Comparison of ENCODE assay signal across 17 mouse cellular contexts in genomic region chr2:172674641-172675040, GRCm38 (mm10).
"Had no signal": no experiment of that assay in that cellular context is flagged by ENCODE, and none has a peak within 500 bp of the region (broad histone marks: within the 10 kb centered on the region; RNA-seq: fewer than 3 reads in every experiment).

No protein-coding gene starts in this region.

- H3K4me2 ChIP-seq: liver, embryonic 15.5 days; lung, embryonic 14.5 days; midbrain, embryonic 11.5 days; midbrain, embryonic 13.5 days; midbrain, embryonic 15.5 days; neural tube, embryonic 13.5 days; neural tube, embryonic 15.5 days had no signal

- DNase-seq: liver, postnatal 0 days; lung, embryonic 14.5 days; lung, postnatal 10 days; lung, postnatal 4 days; right cerebral cortex, postnatal 14 days; right cerebral cortex, postnatal 4 days; spleen, adult 18-20 months; thymus, adult 18-20 months; thymus, postnatal 14 days; thymus, postnatal 36 days had no signal

- H3K27me3 ChIP-seq: liver, embryonic 15.5 days; megakaryocyte, embryonic 14.5 days; midbrain, embryonic 13.5 days; midbrain, embryonic 15.5 days; neural tube, embryonic 13.5 days; neural tube, embryonic 15.5 days had no signal

- H3K4me1 ChIP-seq: liver, embryonic 15.5 days; megakaryocyte, embryonic 14.5 days; midbrain, embryonic 13.5 days; midbrain, embryonic 15.5 days; neural tube, embryonic 13.5 days; neural tube, embryonic 15.5 days had no signal

- H3K9ac ChIP-seq: liver, embryonic 15.5 days; liver, postnatal 0 days; lung, embryonic 14.5 days; midbrain, embryonic 13.5 days; midbrain, embryonic 15.5 days; neural tube, embryonic 13.5 days; neural tube, embryonic 15.5 days had no signal

- H3K9me3 ChIP-seq: liver, embryonic 15.5 days; midbrain, embryonic 13.5 days; midbrain, embryonic 15.5 days; neural tube, embryonic 13.5 days; neural tube, embryonic 15.5 days had no signal

- H3K27ac ChIP-seq: liver, embryonic 15.5 days; midbrain, embryonic 13.5 days; midbrain, embryonic 15.5 days; neural tube, embryonic 13.5 days; neural tube, embryonic 15.5 days had no signal

- ATAC-seq: liver, postnatal 0 days; midbrain, embryonic 13.5 days; midbrain, embryonic 15.5 days had no signal

- H3K4me3 ChIP-seq: liver, embryonic 15.5 days; megakaryocyte, embryonic 14.5 days; midbrain, embryonic 13.5 days; midbrain, embryonic 15.5 days; neural tube, embryonic 13.5 days; neural tube, embryonic 15.5 days had no signal

- H3K36me3 ChIP-seq: liver, embryonic 15.5 days; midbrain, embryonic 13.5 days; midbrain, embryonic 15.5 days; neural tube, embryonic 13.5 days; neural tube, embryonic 15.5 days had no signal
